Mouse (Mus musculus) adrenal gland, adult 10 weeks (tissue): ENCODE measurements around the gene Olfr1418. TPM values are rescaled to one million over a fixed set of nuclear protein-coding genes. Genes with fewer than 3 reads are reported as not detected.

Source experiments
- polyA plus RNA-seq: library from polyadenylated mRNA; stranded (reverse); fragments of 350-450 nt; fragmentation: Illumina TruSeq; extraction: RNeasy Lipid Tissue Mini Kit (QIAGEN cat#74804); gene quantifications from one replicate; pipeline ENCODE4 v1.2.3, GENCODE M21; 2014; ENCODE audit warnings: low read depth, low replicate concordance

Olfr1418 gene
- polyA plus RNA-seq = not detected

DNA sequence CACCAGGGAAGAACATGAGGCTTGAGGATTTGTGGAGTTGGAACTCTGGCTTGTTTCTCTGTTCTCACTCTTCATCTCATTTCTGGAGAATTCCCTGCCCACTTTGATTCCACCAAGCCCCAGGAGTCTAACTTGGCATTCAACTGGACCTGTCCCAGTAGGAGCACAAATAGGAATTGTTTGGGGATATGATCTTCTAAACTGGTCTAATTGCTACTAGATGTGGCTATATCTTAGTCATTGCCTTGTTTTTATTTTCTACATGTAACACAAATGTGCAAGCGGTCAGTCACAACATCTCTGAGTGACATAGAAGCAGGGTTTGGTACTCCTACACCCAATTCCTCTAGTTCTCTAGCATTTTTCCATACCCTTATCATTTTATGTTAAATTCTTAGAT lies at the start of gene Olfr1418:
Gene Olfr1418, minus strand, starts transcription at position 101 of the 400 bp plus-strand sequence.

DNA sequence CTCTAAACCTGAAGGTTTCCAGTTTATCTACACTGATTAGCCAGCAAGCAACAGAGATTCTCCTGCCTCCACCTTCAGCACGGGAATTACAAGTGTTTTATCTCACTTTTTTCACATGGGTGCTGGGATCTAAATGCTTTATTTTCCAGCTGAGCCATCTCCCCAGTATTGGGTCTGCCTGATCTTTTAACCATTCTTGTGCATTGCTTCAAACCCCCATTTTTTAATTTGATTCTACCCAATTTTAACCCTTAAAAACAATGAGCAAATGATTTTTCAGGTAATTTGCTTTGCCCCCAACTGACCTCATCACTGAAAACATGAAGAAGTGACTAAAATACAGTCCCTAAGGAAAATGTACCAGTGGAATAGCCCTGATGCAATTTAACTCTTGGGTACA lies 25.4 kb upstream of the Olfr1418 start, which contains the start of gene Olfr1420:
Gene Olfr1420, plus strand, starts transcription at position 301 of the 400 bp plus-strand sequence.

DNA sequence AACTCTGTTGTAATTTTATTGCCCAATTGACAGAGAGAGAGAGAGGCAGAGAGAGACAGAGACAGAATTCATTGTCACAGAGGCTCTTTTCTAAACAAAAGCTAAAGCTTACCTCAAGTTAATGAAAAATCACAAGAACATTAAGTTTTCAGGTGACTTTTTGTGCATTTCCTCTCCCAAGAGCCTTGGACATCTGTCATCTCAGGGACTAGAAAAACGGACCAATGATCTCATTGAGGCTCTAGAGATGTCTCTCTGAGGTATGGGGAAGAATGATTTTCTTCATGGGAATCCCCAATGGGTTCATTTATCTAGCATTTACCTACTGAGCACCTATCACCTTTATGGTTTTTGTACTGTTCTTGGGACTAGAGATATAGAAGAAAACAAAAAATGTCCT lies 14.1 kb upstream of the Olfr1418 start, which contains the start of gene Olfr1419:
Gene Olfr1419, minus strand, starts transcription at position 101 of the 400 bp plus-strand sequence.

DNA sequence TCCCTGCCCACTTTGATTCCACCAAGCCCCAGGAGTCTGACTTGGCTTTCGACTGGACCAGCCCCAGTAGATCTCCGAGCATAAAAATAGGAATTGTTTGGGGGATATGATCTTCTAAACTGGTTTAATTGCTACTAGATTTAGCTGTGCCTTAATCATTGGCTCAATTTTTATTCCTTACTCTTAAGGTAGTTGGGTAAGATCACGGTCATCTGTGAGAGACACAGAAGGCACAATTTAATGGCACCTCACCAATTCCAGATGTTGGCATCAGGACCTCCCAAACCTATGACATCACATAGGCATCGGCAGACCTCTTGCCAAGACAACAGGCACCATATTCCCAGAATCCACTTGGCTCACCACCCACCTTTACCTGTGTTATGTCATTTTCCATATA lies 21.7 kb downstream of the Olfr1418 start, which contains the start of gene Olfr1417:
Gene Olfr1417, minus strand, starts transcription at position 101 of the 400 bp plus-strand sequence.

DNA sequence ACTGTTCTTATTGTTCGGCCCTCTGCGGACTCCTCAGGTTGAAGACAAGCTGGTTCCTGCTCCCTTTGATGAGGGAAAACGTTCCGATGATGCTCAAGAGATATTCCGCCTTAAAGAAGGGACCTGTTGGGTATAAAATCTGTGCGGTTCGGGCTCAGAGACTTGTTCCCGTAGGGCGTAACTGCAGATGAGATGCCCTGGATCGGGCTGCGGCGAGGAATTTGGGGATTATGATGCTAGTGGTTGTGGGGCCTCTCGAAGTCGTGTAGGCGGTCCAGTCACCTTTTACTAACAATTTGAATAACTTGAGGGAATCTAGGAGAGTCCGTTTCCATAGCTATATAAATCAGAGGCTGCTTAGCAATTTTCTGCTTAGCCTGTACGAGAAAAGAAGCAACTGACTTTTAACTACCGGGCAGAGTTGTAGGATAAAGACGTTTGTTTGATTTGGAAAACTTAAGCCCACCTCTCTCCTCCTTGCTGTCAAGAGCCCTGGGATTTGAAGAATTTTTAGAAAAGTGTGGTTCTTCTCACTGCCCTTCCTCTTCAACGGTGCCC lies 41.6 kb downstream of the Olfr1418 start, which contains the start of gene Stx3:
Gene Stx3, minus strand, starts transcription at position 261 of the 558 bp plus-strand sequence.

Other genes with a start within 250 kb of the Olfr1418 start
- 0.64 TPM for gene Ms4a2, start 237.3 kb downstream of the Olfr1418 start, polyA plus RNA-seq
- not detected for gene Ms4a3, start 220.2 kb downstream of the Olfr1418 start, polyA plus RNA-seq
- gene Oosp2, start 200.5 kb downstream of the Olfr1418 start, polyA plus RNA-seq = 3.6 TPM
- 3.4 TPM for gene Oosp1, start 169.9 kb downstream of the Olfr1418 start, polyA plus RNA-seq
- gene Oosp3, start 164.0 kb downstream of the Olfr1418 start, polyA plus RNA-seq = not detected
- gene Gif, start 113.5 kb downstream of the Olfr1418 start, polyA plus RNA-seq = not detected
- gene Mrpl16, start 90.7 kb downstream of the Olfr1418 start, polyA plus RNA-seq = 58.3 TPM
- gene Stx3, start 41.7 kb downstream of the Olfr1418 start, polyA plus RNA-seq = 17.1 TPM
- not detected for gene Olfr1417, start 21.8 kb downstream of the Olfr1418 start, polyA plus RNA-seq
- not detected for gene Olfr1419, start 14.0 kb upstream of the Olfr1418 start, polyA plus RNA-seq
- gene Olfr1420, start 25.5 kb upstream of the Olfr1418 start, polyA plus RNA-seq = not detected
- gene Patl1, start 51.3 kb upstream of the Olfr1418 start, polyA plus RNA-seq = 39.1 TPM
- 51.8 TPM for gene Osbp, start 104.9 kb upstream of the Olfr1418 start, polyA plus RNA-seq
- not detected for gene Olfr1423, start 180.3 kb upstream of the Olfr1418 start, polyA plus RNA-seq
- not detected for gene Olfr1424, start 201.6 kb upstream of the Olfr1418 start, polyA plus RNA-seq
- not detected for gene Olfr1425, start 216.7 kb upstream of the Olfr1418 start, polyA plus RNA-seq
- not detected for gene Olfr1426, start 230.9 kb upstream of the Olfr1418 start, polyA plus RNA-seq
- not detected for gene Olfr1427, start 242.3 kb upstream of the Olfr1418 start, polyA plus RNA-seq